Mouse (Mus musculus): ENCODE results near the gene Rpl22. TPM values are rescaled to one million over a fixed set of nuclear protein-coding genes. Genes with fewer than 3 reads are reported as not detected.

Rpl22 gene
- polyA plus RNA-seq, 1 experiment from 2014 or later: 161 TPM

GRCm38 (mm10) chr4:152294188-152294929 is 31.2 kb upstream of the Rpl22 start:
- H3K27me3 ChIP-seq (ENCODE audit: control insufficient read depth, insufficient read depth, low read depth, low read length): peaks cover 46% of the 10 kb centered on the region
- H3K9ac ChIP-seq (ENCODE audit: low read depth, low read length): no peak overlapping the region
- H3K36me3 ChIP-seq (ENCODE audit: control insufficient read depth, insufficient read depth): no peaks in the 10 kb centered on the region
- no peak overlapping the region for H3K27ac ChIP-seq (ENCODE audit: low read length)
- no peaks in the 10 kb centered on the region for H3K9me3 ChIP-seq (replicated peaks; ENCODE audit: control insufficient read depth, low read length)
- H3K4me3 ChIP-seq (ENCODE audit: low read depth, low read length): no peak overlapping the region
- no peak overlapping the region for H3K4me2 ChIP-seq (ENCODE audit: low read depth, low read length)
- 30% methylated on average over 10 of the region's 10 CpGs for WGBS (ENCODE audit: insufficient replicate concordance)
- no peak for ATAC-seq (ENCODE audit: low read depth)
- peaks cover 22% of the 10 kb centered on the region for H3K4me1 ChIP-seq (ENCODE audit: control insufficient read depth, low read depth, low read length)

DNA sequence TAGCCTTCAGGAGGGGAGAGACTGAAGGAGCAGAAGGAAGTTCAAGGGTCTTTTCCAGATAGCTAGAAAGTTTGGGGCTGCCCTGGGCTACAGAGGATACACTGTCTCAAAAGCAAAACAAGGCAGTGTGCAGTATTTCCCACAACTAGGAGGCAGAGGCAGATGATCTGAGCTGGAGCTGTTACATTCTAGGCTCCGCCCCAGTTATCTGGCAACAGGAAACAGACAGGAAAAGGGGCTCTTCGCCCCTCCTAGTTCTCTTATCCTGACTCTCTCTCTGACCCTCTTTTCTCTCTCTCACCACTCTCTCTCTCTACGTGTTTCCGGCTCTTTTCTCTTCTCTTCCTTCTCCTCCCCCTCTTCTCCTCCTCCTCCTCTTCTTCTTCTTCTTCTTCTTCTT is 29.6 kb upstream of the Rpl22 start:
- Histone ChIP-seq H3K4me3 (ENCODE audit: low read depth, low read length) (peak overlapping the region; percentile 32), H3K27me3 (ENCODE audit: control insufficient read depth, insufficient read depth, low read depth, low read length) (peaks cover 32% of the 10 kb centered on the region), H3K9ac (ENCODE audit: low read depth, low read length) (peak overlapping the region; percentile 33), H3K27ac (ENCODE audit: low read length) (peak overlapping the region; percentile 45), H3K4me1 (ENCODE audit: control insufficient read depth, low read depth, low read length) (peaks cover 22% of the 10 kb centered on the region), H3K9me3 (replicated peaks; ENCODE audit: control insufficient read depth, low read length) (no peaks in the 10 kb centered on the region), H3K4me2 (ENCODE audit: low read depth, low read length) (peak overlapping the region; percentile 70), H3K36me3 (ENCODE audit: control insufficient read depth, insufficient read depth) (peaks cover 3% of the 10 kb centered on the region; the same call in 1 of the 2 replicates)
- ATAC-seq (ENCODE audit: low read depth): no peak
- 10% methylated on average over 4 of the region's 4 CpGs for WGBS (ENCODE audit: insufficient replicate concordance)

DNA sequence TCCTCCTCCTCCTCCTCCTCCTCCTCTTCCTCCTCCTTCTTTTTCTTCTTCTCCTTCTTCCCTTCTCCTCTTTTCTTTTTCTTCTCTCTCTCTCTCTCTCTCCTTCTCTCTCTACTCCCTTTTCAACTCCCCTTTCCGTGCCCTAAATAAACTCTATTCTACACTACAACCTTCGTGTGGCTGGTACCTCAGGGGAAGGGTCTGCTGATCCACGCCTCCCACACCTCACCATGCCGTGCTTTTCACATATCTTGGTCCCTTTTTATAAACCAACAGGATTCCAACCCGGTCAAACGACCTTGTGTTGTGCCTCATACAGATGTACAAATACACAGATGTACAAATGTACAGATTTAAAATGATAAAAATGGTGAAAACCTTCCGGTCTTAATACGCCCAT is 29.2 kb upstream of the Rpl22 start:
- H3K27ac ChIP-seq (ENCODE audit: low read length): peak overlapping the region; percentile 92
- no peaks in the 10 kb centered on the region for H3K9me3 ChIP-seq (replicated peaks; ENCODE audit: control insufficient read depth, low read length)
- under 1% methylated on average over 8 of the region's 8 CpGs for WGBS (ENCODE audit: insufficient replicate concordance)

DNA sequence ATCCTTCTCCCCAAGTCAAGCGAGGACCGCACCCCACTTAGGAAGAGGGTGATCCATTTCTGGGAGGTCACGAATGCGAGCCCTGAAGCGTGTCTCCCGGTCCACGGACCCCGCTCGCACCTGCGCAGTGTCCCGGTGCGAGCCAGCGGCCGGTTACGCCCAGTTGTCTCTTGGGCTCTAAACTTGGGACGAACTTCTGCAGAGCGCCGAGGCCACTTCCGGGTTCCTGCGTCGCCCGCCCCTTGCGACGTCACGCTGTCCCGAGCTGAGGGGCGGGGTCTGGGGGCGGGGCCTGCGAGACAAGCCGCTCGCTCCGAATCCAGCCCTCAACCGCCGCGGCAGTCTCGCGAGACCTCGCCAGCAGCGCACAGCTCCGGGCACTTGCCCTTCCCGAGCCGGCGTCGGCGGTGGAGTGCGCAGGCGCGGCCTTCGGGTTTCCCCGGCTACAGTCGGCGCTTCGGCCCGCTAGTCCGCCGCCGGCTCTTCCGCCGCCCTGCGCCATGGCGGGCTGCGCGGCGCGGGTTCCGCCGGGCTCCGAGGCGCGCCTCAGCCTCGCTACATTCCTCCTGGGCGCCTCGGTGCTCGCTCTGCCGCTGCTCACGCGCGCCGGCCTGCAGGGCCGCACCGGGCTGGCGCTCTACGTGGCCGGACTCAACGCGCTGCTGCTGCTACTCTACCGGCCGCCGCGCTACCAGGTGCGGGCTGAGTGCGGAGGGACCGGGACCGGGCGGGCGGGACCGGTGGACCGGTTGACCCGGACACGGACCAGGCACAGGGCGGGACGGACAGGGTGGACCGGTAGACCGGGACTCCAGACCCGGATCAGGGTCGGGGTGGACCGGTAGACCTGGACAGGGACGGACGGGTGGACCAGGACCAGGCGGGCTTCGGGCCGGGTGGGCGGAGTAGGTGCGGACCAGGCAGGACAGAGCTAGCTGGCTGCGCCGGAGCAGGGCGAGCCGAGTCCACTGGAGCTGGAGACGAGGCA is 28.4 kb upstream of the Rpl22 start, which contains the start of gene Icmt:
Icmt (plus strand) TSS at position 354 of the 988 bp plus-strand sequence.
- under 1% methylated on average over 119 of the region's 119 CpGs for WGBS (ENCODE audit: insufficient replicate concordance)

More for the DNA sequence above, 29.2 kb upstream of the Rpl22 start:
- Histone ChIP-seq H3K9ac (ENCODE audit: low read depth, low read length) (peak overlapping the region; percentile 80), H3K4me1 (ENCODE audit: control insufficient read depth, low read depth, low read length) (peaks cover 22% of the 10 kb centered on the region), H3K4me3 (ENCODE audit: low read depth, low read length) (peak overlapping the region; percentile 75), H3K4me2 (ENCODE audit: low read depth, low read length) (peak overlapping the region; percentile 70), H3K27me3 (ENCODE audit: control insufficient read depth, insufficient read depth, low read depth, low read length) (peaks cover 27% of the 10 kb centered on the region), H3K36me3 (ENCODE audit: control insufficient read depth, insufficient read depth) (peaks cover 3% of the 10 kb centered on the region; the same call in 1 of the 2 replicates)
- ATAC-seq (ENCODE audit: low read depth): no peak

GRCm38 (mm10) chr4:152298836-152299235 is 26.7 kb upstream of the Rpl22 start:
- Histone ChIP-seq H3K4me3 (ENCODE audit: low read depth, low read length) (no peak overlapping the region), H3K36me3 (ENCODE audit: control insufficient read depth, insufficient read depth) (peaks cover 3% of the 10 kb centered on the region; the same call in 1 of the 2 replicates), H3K27me3 (ENCODE audit: control insufficient read depth, insufficient read depth, low read depth, low read length) (peaks cover 4% of the 10 kb centered on the region), H3K4me1 (ENCODE audit: control insufficient read depth, low read depth, low read length) (peaks cover 22% of the 10 kb centered on the region), H3K4me2 (ENCODE audit: low read depth, low read length) (no peak overlapping the region), H3K27ac (ENCODE audit: low read length) (no peak overlapping the region), H3K9ac (ENCODE audit: low read depth, low read length) (no peak overlapping the region), H3K9me3 (replicated peaks; ENCODE audit: control insufficient read depth, low read length) (no peaks in the 10 kb centered on the region)
- 79% methylated on average over 14 of the region's 14 CpGs for WGBS (ENCODE audit: insufficient replicate concordance)
- ATAC-seq (ENCODE audit: low read depth): no peak

More for the DNA sequence above, 28.4 kb upstream of the Rpl22 start, which contains the start of gene Icmt:
- peak within 1 kb of the TSS; percentile 97 for H3K4me2 ChIP-seq (ENCODE audit: low read depth, low read length)
- peak within 1 kb of the TSS; percentile 92 for H3K27ac ChIP-seq (ENCODE audit: low read length)
- peak; percentile 94 for ATAC-seq (ENCODE audit: low read depth)
- peaks cover 3% of the 10 kb centered on the region; the same call in 1 of the 2 replicates for H3K36me3 ChIP-seq (ENCODE audit: control insufficient read depth, insufficient read depth)
- H3K27me3 ChIP-seq (ENCODE audit: control insufficient read depth, insufficient read depth, low read depth, low read length): peaks cover 19% of the 10 kb centered on the region
- H3K4me3 ChIP-seq (ENCODE audit: low read depth, low read length): peak within 1 kb of the TSS; percentile 82
- peaks cover 22% of the 10 kb centered on the region for H3K4me1 ChIP-seq (ENCODE audit: control insufficient read depth, low read depth, low read length)
- no peaks in the 10 kb centered on the region for H3K9me3 ChIP-seq (replicated peaks; ENCODE audit: control insufficient read depth, low read length)
- peak within 1 kb of the TSS; percentile 85 for H3K9ac ChIP-seq (ENCODE audit: low read depth, low read length)

DNA sequence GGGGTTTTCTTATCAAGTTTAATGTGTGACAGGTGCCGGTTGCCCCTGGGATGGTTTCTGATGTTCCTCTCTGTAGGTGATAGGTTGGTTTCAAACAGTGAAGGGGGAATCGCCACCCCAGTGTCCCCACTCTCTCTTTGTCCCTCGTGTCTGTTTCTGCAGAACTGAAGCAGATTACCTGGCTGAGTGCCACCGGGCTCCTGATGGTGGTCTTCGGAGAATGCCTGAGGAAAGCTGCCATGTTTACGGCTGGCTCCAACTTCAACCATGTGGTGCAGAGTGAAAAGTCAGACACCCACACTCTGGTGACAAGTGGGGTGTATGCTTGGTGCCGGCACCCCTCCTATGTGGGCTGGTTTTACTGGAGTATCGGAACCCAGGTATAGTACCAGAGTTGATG is 25.2 kb upstream of the Rpl22 start:
- Histone ChIP-seq H3K36me3 (ENCODE audit: control insufficient read depth, insufficient read depth) (peaks cover 7% of the 10 kb centered on the region; the same call in 1 of the 2 replicates), H3K9ac (ENCODE audit: low read depth, low read length) (no peak overlapping the region), H3K4me2 (ENCODE audit: low read depth, low read length) (no peak overlapping the region), H3K9me3 (replicated peaks; ENCODE audit: control insufficient read depth, low read length) (no peaks in the 10 kb centered on the region), H3K27ac (ENCODE audit: low read length) (no peak overlapping the region), H3K4me3 (ENCODE audit: low read depth, low read length) (no peak overlapping the region), H3K4me1 (ENCODE audit: control insufficient read depth, low read depth, low read length) (peaks cover 21% of the 10 kb centered on the region), H3K27me3 (ENCODE audit: control insufficient read depth, insufficient read depth, low read depth, low read length) (no peaks in the 10 kb centered on the region)
- WGBS (ENCODE audit: insufficient replicate concordance): 79% methylated on average over 8 of the region's 8 CpGs
- ATAC-seq (ENCODE audit: low read depth): no peak

DNA sequence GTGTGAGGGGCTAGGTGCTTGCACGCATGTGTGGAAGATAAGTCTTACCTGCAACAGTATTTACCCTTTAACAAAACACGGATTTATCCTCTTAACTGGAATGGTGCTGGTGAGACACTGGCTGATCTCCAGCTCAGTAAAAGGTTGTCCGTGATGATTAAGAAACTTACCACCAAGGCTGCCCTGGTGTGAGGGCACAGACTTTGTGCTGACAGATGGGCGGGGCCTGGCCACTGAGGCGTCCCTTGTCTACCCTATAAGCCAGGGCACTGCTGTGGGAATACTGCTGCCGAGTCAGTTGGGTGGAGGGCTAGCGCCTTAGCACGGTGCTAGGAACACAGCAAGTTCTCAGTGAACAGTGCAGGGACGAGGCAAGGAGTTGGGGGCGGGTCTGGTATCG is 23.5 kb upstream of the Rpl22 start:
- WGBS (ENCODE audit: insufficient replicate concordance): 74% methylated on average over 11 of the region's 11 CpGs
- no peaks in the 10 kb centered on the region for H3K27me3 ChIP-seq (ENCODE audit: control insufficient read depth, insufficient read depth, low read depth, low read length)
- H3K4me1 ChIP-seq (ENCODE audit: control insufficient read depth, low read depth, low read length): peaks cover 14% of the 10 kb centered on the region
- no peak overlapping the region for H3K4me2 ChIP-seq (ENCODE audit: low read depth, low read length)
- H3K36me3 ChIP-seq (ENCODE audit: control insufficient read depth, insufficient read depth): peaks cover 7% of the 10 kb centered on the region; the same call in 1 of the 2 replicates
- H3K9ac ChIP-seq (ENCODE audit: low read depth, low read length): no peak overlapping the region
- no peaks in the 10 kb centered on the region for H3K9me3 ChIP-seq (replicated peaks; ENCODE audit: control insufficient read depth, low read length)
- no peak for ATAC-seq (ENCODE audit: low read depth)
- no peak overlapping the region for H3K27ac ChIP-seq (ENCODE audit: low read length)
- no peak overlapping the region for H3K4me3 ChIP-seq (ENCODE audit: low read depth, low read length)

GRCm38 (mm10) chr4:152303172-152303571 is 22.4 kb upstream of the Rpl22 start:
- no peak overlapping the region for H3K27ac ChIP-seq (ENCODE audit: low read length)
- WGBS (ENCODE audit: insufficient replicate concordance): 77% methylated on average over 10 of the region's 10 CpGs
- ATAC-seq (ENCODE audit: low read depth): peak; percentile 41; the same call in 1 of the 2 replicates
- H3K27me3 ChIP-seq (ENCODE audit: control insufficient read depth, insufficient read depth, low read depth, low read length): no peaks in the 10 kb centered on the region
- no peak overlapping the region for H3K4me2 ChIP-seq (ENCODE audit: low read depth, low read length)
- H3K4me1 ChIP-seq (ENCODE audit: control insufficient read depth, low read depth, low read length): peaks cover 8% of the 10 kb centered on the region
- no peaks in the 10 kb centered on the region for H3K9me3 ChIP-seq (replicated peaks; ENCODE audit: control insufficient read depth, low read length)
- H3K36me3 ChIP-seq (ENCODE audit: control insufficient read depth, insufficient read depth): peaks cover 7% of the 10 kb centered on the region; the same call in 1 of the 2 replicates
- H3K4me3 ChIP-seq (ENCODE audit: low read depth, low read length): no peak overlapping the region
- H3K9ac ChIP-seq (ENCODE audit: low read depth, low read length): no peak overlapping the region
